Mouse (Mus musculus) erythroblast, embryonic 14.5 days (primary cell): Measurements from ENCODE around the gene Fut7. TPM values are rescaled to one million over a fixed set of nuclear protein-coding genes. Genes with fewer than 3 reads are reported as not detected.
A peak's percentile ranks its signal among the peaks of the same experiment; 100 is the strongest.
"Not testable (repeated sequence)": the region's sequence is repeated elsewhere in the genome, so short reads cannot be mapped to it uniquely, and the experiment has no call there.

Source experiments
- H3K27me3 ChIP-seq: 2 replicates; pipeline ENCODE4 v1.6.1; 2012; ENCODE audit warnings: inconsistent platforms; ENCODE audit not compliant: control insufficient read depth
- H3K36me3 ChIP-seq: 2 replicates; pipeline ENCODE4 v1.6.1; 2012; ENCODE audit warnings: mild to moderate bottlenecking, inconsistent platforms; ENCODE audit not compliant: control insufficient read depth
- H3K4me1 ChIP-seq: 2 replicates; pipeline ENCODE4 v1.6.1; 2012; ENCODE audit warnings: inconsistent platforms; ENCODE audit not compliant: control insufficient read depth
- H3K4me3 ChIP-seq: replicated peaks from 2 replicates; pipeline ENCODE3; 2012; ENCODE audit warnings: moderate library complexity, mild to moderate bottlenecking, inconsistent platforms
- H3K9me3 ChIP-seq: 2 replicates; pipeline ENCODE4 v1.6.1; 2012; ENCODE audit warnings: low read length, inconsistent platforms, mixed read lengths; ENCODE audit not compliant: control insufficient read depth
- GATA1 ChIP-seq: IDR thresholded peaks from 2 replicates; pipeline ENCODE4 v1.6.1; 2012; ENCODE audit warnings: low read length, inconsistent platforms, mixed read lengths
- TAL1 ChIP-seq: IDR thresholded peaks from 3 replicates; pipeline ENCODE4 v1.6.1; 2012; ENCODE audit warnings: low read length, inconsistent platforms, mixed read lengths
- polyA plus RNA-seq: library from polyadenylated mRNA; stranded (reverse); fragments of >175 nt; gene quantifications from 2 replicates; pipeline ENCODE4 v1.2.3, GENCODE M21; 2012

Gene Fut7
- polyA plus RNA-seq, 1 experiment = 0.06 TPM

DNA sequence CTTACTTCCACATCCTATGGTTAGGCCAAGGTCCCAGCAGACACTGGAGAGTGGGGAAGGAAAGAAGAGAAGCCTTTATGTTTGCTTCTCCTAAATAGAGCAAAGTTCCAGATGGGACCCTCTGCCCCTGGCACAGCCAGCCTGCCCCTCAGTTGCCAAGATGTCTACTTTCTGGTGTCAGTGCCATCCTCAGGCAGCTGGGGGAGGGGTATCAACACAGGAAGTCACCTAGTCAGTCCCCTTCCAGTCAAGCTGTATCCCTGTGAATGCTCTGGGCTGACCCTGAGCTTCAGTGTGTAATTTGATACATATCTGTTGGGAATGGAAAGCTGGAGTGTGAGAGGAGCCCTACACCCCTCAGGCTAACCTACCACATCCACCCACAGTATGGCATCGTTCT lies 26.1 kb upstream of the Fut7 start:
- Histone ChIP-seq H3K4me3 (no peak overlapping the region), H3K9me3 (no peaks in the 10 kb centered on the region), H3K4me1 (peaks cover 14% of the 10 kb centered on the region), H3K36me3 (no peaks in the 10 kb centered on the region), H3K27me3 (peaks cover 79% of the 10 kb centered on the region)
- no peak for TF ChIP-seq TAL1
- TF ChIP-seq GATA1 = no peak

DNA sequence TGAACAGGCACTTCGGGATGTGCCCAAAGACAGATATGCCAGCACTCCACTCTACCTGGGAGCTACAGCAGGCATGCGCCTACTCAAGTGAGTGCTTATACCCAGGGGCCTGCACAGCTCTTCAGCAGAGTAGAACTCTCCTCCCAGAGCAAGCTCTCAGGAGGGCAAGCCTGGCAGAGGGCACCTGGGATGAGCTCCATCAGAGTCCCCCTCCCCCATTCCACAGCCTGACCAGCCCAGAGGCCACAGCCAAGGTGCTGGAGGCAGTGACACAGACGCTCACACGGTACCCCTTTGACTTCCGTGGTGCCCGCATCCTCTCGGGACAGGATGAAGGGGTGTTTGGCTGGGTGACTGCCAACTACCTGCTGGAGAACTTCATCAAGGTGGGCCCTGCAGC lies 25.0 kb upstream of the Fut7 start:
- H3K4me1 ChIP-seq = peaks cover 18% of the 10 kb centered on the region
- H3K27me3 ChIP-seq = peaks cover 90% of the 10 kb centered on the region
- H3K36me3 ChIP-seq = no peaks in the 10 kb centered on the region
- no peaks in the 10 kb centered on the region for H3K9me3 ChIP-seq
- TF ChIP-seq TAL1 (no peak), GATA1 (no peak)
- no peak overlapping the region for H3K4me3 ChIP-seq

DNA sequence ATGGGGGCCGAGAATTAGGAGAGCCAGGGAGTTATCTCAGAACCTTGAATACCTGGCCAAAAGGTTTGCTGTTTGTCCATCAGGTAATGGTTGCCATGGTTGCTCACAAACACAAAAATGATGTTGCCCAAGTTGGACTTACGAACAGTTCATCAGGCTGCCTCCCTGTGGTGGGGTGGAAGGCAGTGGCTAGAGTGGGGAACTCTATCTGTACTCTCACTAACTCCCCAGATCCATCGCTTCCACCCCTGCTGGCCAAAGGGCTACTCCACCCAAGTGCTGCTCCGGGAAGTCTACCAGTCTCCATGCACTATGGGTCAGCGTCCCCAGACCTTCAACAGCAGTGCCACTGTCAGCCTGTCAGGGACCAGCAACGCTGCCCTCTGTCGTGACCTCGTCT lies 24.0 kb upstream of the Fut7 start, which contains the start of gene Npdc1:
Npdc1 (plus strand) TSS at position 301 of the 400 bp plus-strand sequence.
- Histone ChIP-seq H3K9me3 (no peaks in the 10 kb centered on the region), H3K36me3 (no peaks in the 10 kb centered on the region), H3K4me3 (no peak within 1 kb of the TSS), H3K4me1 (peaks cover 18% of the 10 kb centered on the region), H3K27me3 (peaks cover 98% of the 10 kb centered on the region)
- TF ChIP-seq TAL1 (no peak), GATA1 (no peak)

DNA sequence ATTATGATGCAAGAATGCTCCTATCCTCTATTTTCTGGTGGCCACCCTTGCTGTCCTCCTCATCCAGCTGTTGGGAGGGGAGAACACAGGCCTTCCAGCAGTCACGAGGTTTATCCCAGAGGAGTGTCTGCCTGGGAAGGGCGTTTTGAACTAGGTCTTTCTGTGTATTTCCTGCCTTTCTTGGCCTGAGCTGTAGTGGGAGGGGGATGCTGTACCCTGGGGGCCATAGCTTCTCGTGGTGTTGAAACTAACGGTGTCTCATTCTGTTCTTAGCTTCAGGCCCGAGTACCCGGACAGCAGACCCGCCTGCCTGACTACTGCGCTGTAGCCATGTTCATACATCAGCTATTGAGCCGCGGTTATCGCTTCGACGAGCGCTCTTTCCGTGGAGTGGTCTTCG lies 22.8 kb upstream of the Fut7 start:
- no peak overlapping the region for H3K4me3 ChIP-seq
- H3K27me3 ChIP-seq = peaks cover 95% of the 10 kb centered on the region
- H3K9me3 ChIP-seq = no peaks in the 10 kb centered on the region
- peaks cover 18% of the 10 kb centered on the region for H3K4me1 ChIP-seq
- TF ChIP-seq GATA1 = no peak
- no peak for TF ChIP-seq TAL1
- H3K36me3 ChIP-seq = no peaks in the 10 kb centered on the region

DNA sequence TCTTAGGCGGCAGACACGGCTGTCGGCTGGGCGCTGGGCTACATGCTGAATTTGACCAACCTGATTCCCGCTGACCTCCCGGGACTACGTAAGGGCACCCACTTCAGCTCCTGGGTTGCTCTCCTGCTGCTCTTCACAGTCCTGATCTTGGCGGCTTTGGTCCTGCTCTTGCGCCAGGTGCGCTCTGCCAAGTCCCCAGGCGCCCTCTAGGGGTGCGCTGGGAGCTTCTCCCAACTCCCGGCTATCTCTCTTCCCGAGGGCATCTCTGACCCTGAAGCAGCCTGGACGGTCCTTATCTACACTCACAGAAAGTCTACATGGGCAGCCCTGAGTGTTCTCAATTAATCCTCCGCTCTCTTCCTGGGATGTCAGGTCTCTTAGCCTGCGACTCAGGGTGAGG lies 22.3 kb upstream of the Fut7 start:
- Histone ChIP-seq H3K27me3 (peaks cover 94% of the 10 kb centered on the region), H3K9me3 (no peaks in the 10 kb centered on the region), H3K4me3 (no peak overlapping the region), H3K4me1 (peaks cover 14% of the 10 kb centered on the region), H3K36me3 (no peaks in the 10 kb centered on the region)
- TF ChIP-seq GATA1 (no peak), TAL1 (no peak)

DNA sequence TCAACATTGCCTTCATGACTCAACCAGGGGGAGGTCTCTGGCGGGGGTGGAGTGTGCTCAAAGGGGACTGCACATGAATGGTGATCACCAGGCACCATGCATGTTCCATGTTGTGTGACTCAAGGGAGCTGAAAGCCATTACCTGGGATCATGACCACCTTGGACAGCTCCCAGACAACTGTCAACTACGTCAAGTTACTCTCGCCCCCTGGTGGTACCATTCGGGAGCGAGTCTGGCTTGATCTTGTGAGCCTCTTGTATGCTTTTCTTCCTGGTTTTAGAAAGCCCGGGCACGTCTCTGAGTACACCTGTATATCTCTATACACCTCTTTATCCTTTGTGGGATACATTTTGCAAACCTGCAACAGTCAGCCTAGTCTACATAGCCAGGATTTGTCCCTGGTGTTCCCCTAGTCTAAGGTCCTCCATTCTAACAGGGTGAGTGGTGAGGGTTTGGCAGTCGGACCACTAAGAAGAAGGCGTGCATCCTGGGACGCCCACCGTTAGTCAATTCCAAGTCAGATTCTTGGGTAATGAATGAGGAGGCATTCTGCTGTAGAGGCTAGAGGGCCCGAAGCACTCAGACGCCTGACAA lies 20.6 kb upstream of the Fut7 start:
- peaks cover 8% of the 10 kb centered on the region for H3K4me1 ChIP-seq
- H3K27me3 ChIP-seq = peaks cover 83% of the 10 kb centered on the region
- no peak for TF ChIP-seq GATA1
- TF ChIP-seq TAL1 = no peak
- H3K36me3 ChIP-seq = no peaks in the 10 kb centered on the region
- H3K9me3 ChIP-seq = no peaks in the 10 kb centered on the region
- H3K4me3 ChIP-seq = no peak overlapping the region

DNA sequence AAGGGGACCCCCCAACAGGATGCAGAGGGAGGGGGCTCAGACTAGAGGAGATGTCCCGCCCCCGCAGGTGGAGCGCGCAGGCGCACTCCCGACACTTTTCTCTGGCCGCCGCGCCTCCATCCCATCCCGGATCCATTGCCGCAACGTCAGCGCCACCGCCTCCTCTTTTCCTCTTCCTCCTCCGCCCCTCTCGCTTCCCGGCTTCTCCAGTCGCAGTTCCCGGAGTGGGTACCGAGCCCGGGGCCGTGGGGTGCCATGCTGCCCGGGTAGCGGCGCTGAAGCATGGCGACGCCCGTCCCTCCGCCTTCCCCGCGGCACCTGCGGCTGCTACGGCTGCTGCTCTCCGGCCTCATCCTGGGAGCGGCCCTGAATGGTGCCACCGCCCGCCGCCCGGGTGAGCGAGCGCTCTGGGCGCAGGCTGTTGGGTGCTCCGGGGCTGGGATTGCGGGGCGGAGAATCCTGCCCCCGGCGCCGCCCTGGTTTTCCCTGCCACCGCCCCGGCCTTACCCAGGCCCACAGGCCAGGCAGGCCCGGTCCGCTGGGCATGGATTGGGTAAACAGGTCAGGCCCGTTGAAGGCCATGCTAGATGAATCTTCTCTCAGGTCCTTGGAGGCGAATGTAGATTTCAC lies 20.0 kb upstream of the Fut7 start:
- Histone ChIP-seq H3K4me1 (peaks cover 8% of the 10 kb centered on the region), H3K27me3 (peaks cover 77% of the 10 kb centered on the region), H3K4me3 (peak overlapping the region; percentile 34), H3K36me3 (no peaks in the 10 kb centered on the region), H3K9me3 (no peaks in the 10 kb centered on the region)
- TF ChIP-seq GATA1 (no peak), TAL1 (no peak)

DNA sequence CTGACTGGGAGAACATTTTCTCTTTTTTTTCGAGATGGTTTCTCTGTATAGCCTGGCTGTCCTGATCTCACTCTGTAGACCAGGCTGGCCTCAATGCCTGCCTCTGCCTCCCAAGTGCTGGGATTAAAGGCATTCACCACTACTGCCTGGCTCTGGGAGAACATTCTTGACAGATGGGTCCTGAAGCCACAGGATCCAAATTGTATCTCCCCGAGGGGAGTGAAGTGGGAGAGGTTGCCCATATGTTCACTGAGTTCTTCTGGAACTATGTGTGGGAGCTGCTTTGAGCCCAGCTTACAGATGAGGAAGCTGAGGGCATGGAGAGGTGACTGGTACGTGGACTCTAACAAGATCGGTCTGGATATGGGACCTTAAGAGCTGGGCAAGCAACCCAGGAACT lies 19.1 kb upstream of the Fut7 start:
- Histone ChIP-seq H3K4me1 (peaks cover 8% of the 10 kb centered on the region), H3K36me3 (no peaks in the 10 kb centered on the region), H3K4me3 (no peak overlapping the region), H3K9me3 (no peaks in the 10 kb centered on the region), H3K27me3 (peaks cover 71% of the 10 kb centered on the region)
- TF ChIP-seq TAL1 (no peak), GATA1 (no peak)

DNA sequence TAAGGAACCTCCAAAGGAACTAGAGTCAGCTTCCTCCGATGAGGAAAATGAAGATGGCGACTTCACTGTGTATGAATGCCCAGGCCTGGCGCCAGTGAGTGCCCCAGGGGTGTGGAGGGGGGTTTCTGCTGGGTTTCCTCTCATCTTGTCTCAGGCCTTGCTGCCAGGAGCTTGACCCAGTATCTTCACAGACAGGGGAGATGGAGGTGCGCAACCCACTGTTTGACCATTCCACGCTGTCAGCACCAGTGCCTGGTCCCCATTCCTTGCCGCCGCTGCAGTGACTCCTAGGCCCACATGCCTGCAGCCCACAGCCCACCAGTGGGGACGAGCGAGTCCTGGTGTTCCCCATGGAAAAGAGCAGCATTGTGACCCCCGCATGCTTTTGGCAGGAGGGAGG lies 14.2 kb upstream of the Fut7 start:
- H3K4me1 ChIP-seq = no peaks in the 10 kb centered on the region
- peaks cover 24% of the 10 kb centered on the region for H3K27me3 ChIP-seq
- H3K4me3 ChIP-seq = no peak overlapping the region
- H3K36me3 ChIP-seq = no peaks in the 10 kb centered on the region
- no peak for TF ChIP-seq GATA1
- no peak for TF ChIP-seq TAL1
- no peaks in the 10 kb centered on the region for H3K9me3 ChIP-seq

DNA sequence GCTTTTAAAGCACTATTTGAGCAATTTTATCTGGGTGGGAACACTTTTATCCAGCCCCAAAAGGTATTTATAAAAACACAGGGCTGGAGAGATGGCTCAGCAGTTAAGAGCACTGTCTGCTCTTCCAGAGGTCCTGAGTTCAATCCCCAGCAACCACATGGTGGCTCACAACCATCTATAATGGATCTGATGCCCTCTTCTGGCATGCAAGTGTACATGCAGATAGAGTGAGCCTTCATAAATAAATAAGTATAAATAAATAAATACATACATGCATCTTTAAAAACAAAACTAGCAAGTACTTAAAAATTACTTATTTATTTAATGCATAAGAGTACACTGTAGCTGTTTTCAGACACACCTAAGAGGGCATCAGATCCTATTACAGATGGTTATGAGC lies 9.6 kb upstream of the Fut7 start:
- H3K9me3 ChIP-seq, H3K36me3 ChIP-seq, H3K27me3 ChIP-seq, H3K4me3 ChIP-seq, H3K4me1 ChIP-seq: not testable (repeated sequence)
